Mouse (Mus musculus): ENCODE results near the gene Fabp6.

Fabp6 gene

GRCm38 (mm10) chr11:43601440-43601839, at the start of gene Fabp6:
TSS of gene Fabp6 (minus strand) at chr11:43601540.
- DNase-seq, result no peak

GRCm38 (mm10) chr11:43645286-43645685, 43.9 kb upstream of the Fabp6 start:
- DNase-seq, result no peak

GRCm38 (mm10) chr11:43643180-43643591, 41.8 kb upstream of the Fabp6 start:
- no peak for DNase-seq

DNA sequence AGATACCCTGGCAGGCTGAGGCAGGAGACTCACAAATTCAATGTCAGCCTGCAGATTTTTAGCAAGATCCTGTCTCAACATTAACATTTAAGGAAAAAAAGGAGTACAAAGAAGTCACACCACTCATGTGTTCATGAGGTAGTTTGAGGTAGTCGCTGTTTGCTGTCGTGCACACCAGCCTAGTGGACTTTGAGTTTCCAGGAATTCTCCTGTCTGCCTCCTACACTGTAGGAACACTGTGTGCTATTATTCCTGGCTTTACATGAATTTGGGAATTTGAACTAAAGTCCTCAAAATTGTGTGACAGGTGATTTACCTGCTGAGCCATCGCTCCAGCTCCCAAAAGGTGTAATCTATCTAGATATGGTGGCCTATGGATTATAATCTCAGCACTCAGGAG, 37.1 kb upstream of the Fabp6 start:
- no peak for DNase-seq

DNA sequence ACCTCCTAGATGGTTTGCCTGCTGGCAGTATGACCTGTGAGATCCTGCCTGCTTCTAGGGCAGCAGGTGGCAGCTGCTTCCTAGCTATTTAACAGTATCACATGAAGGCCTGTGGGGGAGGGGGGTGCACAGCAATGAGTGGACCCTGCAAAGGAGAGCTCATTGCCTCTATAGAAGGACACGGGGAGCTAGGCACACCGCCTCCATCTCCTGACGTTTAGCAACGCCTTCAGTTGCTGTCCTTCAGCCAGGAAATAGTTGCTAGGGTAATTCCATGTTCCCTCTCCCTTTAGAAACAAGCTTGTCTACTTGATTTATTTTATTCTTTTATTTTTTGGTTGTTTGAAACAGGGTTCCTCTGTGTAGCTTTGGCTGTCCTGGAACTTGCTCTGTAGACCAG, 35.4 kb upstream of the Fabp6 start:
- no peak for DNase-seq

DNA sequence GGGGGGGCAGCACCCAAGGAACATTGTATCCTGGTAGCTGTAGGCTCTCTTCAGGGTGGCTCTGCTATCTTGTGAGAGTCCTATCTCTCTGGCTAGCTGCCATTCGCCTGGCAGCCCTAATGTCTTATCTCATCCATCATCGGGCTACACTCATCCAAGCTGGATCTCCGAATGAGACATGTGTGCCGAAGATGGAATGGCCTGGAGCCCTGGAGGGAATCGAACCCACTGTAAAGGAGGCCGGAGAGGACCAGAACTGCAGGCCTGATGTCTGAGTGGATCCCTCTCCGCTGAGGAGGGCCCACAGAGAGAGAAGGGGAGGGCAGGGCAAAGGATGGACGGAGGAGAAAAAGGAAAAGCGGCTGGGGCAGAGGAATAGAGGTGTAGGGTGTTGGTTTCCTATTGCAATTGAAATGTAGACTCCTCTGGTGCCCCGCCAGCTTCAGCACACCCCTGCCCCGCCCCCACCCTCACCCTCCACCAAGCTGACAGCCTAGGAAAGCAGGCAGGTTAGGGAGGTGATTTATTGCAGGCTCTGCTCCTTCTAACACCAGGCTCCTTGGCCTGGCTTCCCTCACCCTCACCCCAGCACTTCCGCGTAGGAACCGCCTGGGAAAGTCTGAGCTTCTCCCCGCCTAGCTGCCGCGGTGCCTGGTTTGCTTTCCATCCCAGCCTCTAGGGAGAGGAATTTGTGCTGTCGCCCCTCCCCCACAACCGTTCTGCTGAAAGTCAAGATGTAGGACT, 32.5 kb upstream of the Fabp6 start:
- DNase-seq, result peak; percentile 88

DNA sequence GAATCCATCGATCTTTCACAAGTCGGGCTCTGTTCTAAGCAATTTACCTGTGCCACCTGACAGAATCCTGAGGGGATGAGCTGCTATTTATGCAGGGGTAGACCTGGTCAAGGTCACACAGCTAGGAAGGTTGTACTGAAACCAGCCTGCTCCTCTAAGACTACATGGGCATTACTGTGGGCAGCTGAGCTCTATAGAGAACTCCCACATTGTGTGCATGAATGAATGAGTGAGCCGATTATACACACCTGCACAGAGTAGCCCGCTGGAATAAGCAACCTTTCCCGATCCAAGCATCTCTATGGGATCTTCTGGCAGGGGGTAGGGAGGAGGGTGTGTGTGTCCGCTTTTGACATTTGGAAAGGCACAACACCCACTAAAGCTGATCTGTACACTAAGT, 31.8 kb upstream of the Fabp6 start:
- DNase-seq, result no peak

DNA sequence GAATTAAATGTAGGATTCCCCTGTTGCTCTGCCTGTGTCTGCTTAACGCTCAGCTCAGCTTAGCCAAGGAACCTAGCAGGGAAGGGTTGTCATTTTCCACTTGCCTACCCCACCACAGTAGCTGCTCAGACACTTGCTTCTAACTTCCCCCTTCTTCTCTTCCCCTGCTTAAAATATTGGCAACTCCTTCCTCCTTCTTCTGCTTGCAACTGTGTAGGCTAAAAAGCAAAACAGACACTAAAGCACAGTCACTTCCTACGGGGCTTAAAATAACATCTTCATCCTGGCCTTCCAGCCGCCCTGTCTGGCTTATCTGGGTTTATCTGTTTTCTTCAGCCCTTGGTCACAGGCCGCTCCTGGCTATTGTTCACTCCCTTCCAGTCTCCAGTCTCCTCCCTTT, 31.2 kb upstream of the Fabp6 start:
- no peak for DNase-seq

DNA sequence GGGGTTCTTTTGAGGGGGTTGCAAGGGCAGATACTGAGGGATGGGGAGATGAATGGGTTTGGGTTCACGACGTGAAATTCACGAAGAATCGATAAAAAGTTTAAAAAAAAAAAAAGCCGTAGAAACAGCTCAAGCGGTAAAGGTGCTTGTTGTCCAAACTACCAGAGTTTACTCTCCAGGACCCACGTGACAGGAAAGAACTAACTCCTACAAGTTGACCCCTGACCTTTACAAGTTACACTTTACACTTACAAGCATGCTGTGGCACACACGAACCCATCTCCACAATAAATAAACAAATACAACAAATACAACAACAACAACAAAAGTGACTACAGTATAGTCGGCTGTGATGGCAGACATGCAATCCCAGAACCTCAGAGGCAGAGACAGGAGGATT, 30.3 kb upstream of the Fabp6 start:
- DNase-seq, result no peak

DNA sequence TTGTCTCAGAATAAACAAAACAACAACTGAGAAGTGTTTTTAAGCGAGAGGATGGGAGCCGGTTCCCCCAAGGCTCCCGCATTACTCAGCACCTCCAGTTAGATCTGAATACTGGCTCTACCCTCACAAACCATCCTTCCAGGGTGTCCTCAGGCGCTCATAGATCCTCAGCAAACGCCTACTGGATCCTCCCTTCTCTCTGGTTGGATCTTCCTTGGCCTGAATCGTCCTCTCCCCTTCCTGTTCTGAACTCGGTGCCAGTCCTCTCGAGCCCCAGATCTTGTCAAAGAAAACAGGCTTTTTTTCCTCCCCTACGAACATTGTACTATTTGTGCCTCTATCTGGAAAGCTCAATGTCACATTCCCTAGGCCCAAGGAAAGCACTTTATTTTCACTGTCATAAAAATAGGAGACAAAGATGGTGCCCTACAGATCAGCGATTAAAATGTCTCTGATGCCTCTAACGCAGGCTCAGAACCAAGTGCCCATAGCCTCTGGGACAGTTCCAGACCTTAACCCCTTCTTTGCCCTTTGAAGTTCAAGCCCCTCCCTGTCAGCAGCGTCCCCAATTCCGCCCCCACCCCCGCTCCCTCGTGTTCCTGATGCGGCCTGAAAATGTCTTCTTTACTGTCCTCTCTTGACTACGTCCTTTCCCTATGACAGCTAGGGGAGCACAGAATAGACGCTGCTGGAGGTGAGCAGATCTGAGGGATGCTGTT, 25.7 kb upstream of the Fabp6 start:
- DNase-seq, result no peak

- peak; percentile 53 for DNase-seq
Observed at GRCm38 (mm10) chr11:43626300-43626926, 25.1 kb upstream of the Fabp6 start.

DNA sequence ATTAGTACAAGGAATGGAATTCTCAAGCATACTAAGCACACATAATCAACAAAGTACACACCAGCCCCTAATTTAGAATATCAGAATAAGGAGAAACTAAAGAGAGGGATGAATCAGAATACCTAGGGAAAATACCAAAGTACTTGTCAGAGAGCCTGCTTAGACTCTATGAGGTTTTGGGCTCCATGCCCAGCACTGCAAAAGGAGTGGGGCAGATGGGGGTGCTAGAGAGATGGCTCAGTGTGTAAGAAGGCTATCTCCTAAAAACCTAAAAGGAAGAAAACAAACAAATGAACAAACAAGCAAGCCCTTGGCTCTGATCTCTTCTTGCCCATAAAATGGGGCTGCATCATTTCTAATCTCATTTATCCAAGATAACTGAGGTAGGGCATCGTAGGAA, 23.0 kb upstream of the Fabp6 start:
- DNase-seq, result no peak

DNA sequence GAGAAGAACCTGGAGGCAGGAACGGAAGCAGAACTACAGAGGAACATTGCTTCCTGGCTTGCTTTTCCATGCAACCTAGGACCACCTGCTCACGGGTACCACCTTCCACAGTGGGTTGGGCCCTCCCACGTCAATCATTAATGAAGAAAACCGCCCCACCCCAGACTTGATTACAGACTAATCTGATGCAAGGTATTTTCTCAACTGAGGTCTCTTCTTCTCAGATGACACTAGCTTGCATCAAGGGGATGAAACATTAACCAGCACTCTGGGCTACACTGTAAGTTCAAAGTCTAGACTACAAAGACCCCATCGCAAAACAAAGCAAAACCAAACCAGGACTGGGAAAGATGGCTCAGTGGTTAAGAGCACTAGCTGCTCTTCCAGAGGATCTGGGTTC, 20.4 kb upstream of the Fabp6 start:
- DNase-seq, result no peak

- no peak for DNase-seq
Observed at GRCm38 (mm10) chr11:43618403-43618802, 17.1 kb upstream of the Fabp6 start.

DNA sequence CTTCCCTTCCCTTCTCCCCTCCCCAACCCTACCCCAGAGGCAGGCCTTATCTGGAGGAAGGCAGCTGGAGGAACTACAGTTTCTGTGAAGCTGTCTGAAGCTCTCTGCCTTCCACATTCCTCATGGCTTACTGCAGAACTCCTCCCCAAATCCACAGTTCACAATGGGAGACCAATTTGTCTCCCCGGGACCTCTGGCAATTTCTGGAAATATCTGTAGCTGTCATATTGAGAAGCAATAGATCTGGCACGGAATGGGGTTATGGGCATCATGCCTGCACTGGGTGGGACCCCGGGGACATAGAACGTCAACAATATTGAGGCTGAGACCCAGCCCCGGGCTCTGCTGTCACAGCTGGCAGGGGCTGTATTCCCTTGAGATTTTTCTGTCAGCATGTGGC, 16.6 kb upstream of the Fabp6 start:
- no peak for DNase-seq

- peak; percentile 93 for DNase-seq
Observed at GRCm38 (mm10) chr11:43612834-43613488, 11.6 kb upstream of the Fabp6 start.

GRCm38 (mm10) chr11:43610662-43611033, 9.3 kb upstream of the Fabp6 start:
- DNase-seq, result no peak

GRCm38 (mm10) chr11:43610006-43610661, 8.8 kb upstream of the Fabp6 start:
- DNase-seq, result no peak

DNA sequence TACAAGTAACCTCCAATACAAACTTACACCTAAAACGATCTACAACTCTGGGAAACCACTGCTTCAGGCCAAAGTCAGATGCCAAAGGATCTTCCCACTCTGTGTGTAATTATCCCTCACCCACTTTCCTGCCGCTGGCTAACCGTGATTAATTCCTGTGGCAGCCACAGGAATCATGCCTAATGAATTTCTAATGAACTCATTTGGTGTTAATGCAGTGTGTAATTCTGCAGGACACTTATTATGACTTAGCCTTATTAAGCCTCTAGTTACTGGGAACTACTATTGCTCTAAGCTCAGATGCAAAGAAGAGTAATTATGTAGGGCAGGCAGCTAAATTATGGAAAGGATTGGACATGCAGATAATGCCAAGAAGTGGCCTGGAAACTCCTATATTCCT, 7.1 kb upstream of the Fabp6 start:
- DNase-seq, result no peak

GRCm38 (mm10) chr11:43605859-43606258, 4.5 kb upstream of the Fabp6 start:
- DNase-seq, result no peak

DNA sequence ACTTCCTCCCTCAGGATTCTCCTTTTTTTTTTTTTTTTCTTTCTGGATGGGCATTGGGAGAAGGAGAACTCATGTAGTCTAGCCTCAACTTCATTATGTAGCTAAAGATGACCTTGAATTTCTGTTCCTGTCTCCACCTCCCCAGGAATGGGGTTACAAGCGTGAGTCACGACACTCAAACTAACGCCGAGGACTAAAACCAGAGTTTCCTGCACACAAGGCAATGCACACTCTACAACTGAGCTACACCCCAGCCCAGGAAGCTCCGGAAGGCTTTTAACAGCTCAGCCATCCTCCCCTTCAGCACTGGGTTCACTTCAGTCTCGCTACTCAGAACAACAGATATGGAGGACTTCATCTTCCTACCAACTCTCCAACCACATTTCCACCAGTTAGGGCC, 3.6 kb upstream of the Fabp6 start:
- DNase-seq, result no peak

- DNase-seq, result no peak
Observed at GRCm38 (mm10) chr11:43604207-43604606, 2.9 kb upstream of the Fabp6 start.

- peak; percentile 64 for DNase-seq
Observed at GRCm38 (mm10) chr11:43589530-43590072, 11.7 kb downstream of the Fabp6 start.
